Mouse (Mus musculus) megakaryocyte, embryonic 14.5 days (primary cell): ENCODE data around the gene Atoh8.

Source experiments
- FLI1 ChIP-seq: IDR thresholded peaks from 2 replicates; pipeline ENCODE4 v1.6.1; 2012; ENCODE audit warnings: low read length, inconsistent platforms, mixed read lengths
- GATA1 ChIP-seq: IDR thresholded peaks from 3 replicates; pipeline ENCODE4 v1.6.1; 2012; ENCODE audit warnings: mixed read lengths, low read length, inconsistent platforms, borderline replicate concordance

DNA sequence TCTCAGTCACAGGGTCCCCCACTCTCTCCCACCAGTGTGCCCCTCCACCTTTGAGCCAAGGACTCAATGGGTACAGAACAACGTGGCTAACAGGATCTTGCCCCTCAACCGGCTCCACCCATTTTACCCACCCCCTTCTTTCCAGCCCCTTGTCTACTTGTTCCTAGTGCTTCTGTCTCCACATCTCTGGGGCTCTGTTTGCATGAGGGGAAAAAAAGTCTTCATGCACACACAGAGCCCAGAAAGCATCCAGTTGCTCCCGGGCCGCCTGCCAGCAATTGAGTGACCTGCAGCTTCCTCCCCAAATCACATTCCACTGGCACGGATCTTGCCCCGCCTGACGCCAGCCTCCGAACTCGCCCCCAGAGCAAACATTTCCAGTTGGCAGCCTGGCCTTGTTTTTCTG lies 8.8 kb upstream of the Atoh8 start:
- TF ChIP-seq GATA1, result no peak
- no peak for TF ChIP-seq FLI1
